Mouse (Mus musculus) lung, adult 2 months (tissue): ENCODE results near the gene Tdp1.

Experiments used
- CTCF ChIP-seq: fragments of 200-500 bp; IDR thresholded peaks from 2 replicates; pipeline ENCODE4 v1.5.1; 2011; ENCODE audit warnings: mild to moderate bottlenecking, low read length, control low read depth; ENCODE audit not compliant: insufficient read depth
- POLR2A ChIP-seq: fragments of 200-500 bp; IDR thresholded peaks from 2 replicates; pipeline ENCODE4 v1.6.1; 2011; ENCODE audit warnings: low read depth, mild to moderate bottlenecking, control low read depth, low read length, borderline replicate concordance; ENCODE audit errors: extremely low read depth

GRCm38 (mm10) chr12:99959930-99960329 lies 75.6 kb downstream of the Tdp1 start:
- no peak for TF ChIP-seq POLR2A
- no peak for TF ChIP-seq CTCF
